Mouse (Mus musculus): ENCODE data around the gene Gm7534.
"Not testable (repeated sequence)": the region's sequence is repeated elsewhere in the genome, so short reads cannot be mapped to it uniquely, and the experiment has no call there.

Gm7534 gene

DNA sequence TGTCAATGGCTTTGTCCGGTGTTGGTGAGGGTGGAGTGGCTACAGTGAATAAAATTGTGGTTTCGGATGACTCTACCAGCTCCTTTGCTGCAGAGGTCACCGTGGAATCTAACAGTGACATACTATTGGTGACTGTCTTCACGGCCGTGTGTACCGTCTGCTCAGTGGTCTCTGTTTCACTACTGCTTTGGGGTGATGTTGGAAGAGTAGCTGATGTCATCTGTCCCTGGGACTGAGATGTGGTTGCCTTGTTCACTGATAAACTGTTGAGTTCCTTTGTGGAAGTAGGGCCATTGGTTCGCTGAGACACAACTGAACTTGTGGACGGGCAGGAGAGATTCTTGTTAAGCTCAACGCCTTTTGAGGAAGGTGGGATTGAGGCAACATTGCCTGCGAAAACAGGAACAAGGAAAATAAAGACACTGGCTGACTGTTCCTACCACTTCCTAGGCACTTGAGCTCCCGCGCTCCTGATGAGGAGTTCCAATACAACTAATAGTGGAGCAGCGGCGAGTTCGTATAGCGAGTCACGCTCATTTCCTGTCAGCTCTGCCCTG is 614 bp upstream of the Gm7534 start:
- no peak for DNase-seq (ENCODE audit: low spot score in 2 of 2)

- DNase-seq (ENCODE audit: low spot score in 2 of 2), result no peak
These were observed 3.4 kb downstream of the Gm7534 start for GRCm38 (mm10) chr4:134199371-134199770.

GRCm38 (mm10) chr4:134186268-134186667 is 16.5 kb downstream of the Gm7534 start:
- no peak for DNase-seq (ENCODE audit: low spot score in 2 of 2)

DNA sequence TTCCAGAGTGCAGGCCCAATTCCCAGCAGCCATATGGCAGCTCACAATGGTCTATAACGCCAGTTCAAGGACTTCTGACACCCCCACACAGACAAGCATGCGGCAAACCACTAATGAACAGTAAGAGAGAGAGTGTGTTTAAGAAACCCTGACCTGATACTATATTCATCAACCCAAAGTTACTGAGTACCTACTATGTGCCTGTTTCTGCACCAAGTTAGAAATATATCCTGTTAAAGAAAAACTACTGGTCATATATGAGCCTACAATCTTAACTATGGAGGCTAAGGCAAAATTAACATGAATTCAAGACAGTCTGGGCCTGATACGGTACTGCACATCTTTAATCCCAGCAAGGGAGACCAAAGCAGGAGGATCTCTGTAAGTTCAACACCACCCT is 17.2 kb downstream of the Gm7534 start:
- no peak for DNase-seq (ENCODE audit: low spot score in 2 of 2)

GRCm38 (mm10) chr4:134183711-134184110 is 19.1 kb downstream of the Gm7534 start:
- DNase-seq (ENCODE audit: low spot score in 2 of 2), result no peak

GRCm38 (mm10) chr4:134181825-134182224 is 21.0 kb downstream of the Gm7534 start:
- peak; percentile 26 to 52 for DNase-seq (ENCODE audit: low spot score in 2 of 2)

DNA sequence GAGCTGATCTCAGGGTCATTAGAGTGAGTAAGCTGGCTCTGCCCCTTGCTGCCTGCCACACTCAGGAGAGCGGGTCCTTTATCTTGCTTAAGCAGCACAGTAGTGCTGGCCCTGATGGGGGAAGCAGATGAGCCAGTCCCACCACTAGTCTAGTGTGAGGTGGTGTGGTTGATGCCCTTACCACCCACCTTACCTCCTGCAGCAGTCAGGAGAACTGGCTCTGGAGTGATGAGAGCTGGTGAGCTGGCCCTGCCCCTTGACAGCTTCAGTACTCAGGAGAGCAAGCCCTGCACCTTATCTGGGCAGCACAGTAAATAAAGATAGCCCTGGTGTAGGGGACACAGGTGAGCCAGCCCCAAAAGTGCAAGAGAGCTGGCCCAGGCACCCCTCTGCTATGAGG is 21.7 kb downstream of the Gm7534 start:
- DNase-seq (ENCODE audit: low spot score in 2 of 2), result peak in 1 of 2 experiments; percentile 38

DNA sequence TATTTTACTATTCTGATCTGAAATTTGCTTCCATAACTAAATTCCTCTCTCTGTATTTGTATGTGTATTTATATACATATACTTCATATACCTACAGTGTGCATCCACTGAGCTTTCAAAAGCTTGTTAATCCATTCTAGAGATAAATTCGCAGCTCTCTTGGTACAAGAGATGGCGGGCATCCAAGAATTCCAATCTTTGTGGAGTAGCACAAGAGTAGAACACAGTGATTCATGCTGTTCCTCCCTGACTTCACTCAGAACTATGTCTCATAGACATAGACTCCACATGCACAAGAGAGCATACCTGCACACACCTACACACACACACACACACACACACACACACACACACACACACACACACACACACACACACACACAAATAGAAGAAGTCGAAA is 30.4 kb downstream of the Gm7534 start:
- no peak for DNase-seq (ENCODE audit: low spot score in 2 of 2)

DNA sequence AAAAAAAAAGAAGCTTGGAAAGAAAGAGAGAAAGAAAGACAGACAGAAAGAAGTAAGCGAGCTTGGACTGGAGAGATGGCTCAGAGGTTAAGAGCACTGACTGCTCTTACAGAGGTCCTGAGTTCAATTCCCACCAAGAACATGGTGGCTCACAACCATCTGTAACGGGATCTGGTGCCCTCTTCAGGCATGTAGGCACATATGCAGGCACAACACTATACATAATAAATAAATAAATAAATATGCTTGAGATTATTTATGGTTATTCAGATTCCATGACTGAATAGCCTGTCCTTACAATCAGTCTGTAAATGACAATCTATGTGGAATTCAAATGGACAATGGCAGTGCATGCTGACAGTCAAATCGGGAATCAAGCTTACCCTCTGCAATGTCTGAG is 35.9 kb downstream of the Gm7534 start:
- no peak for DNase-seq (ENCODE audit: low spot score in 2 of 2)

- no peak for DNase-seq (ENCODE audit: low spot score in 2 of 2)
These were observed 37.0 kb downstream of the Gm7534 start for GRCm38 (mm10) chr4:134165548-134166465.

GRCm38 (mm10) chr4:134165024-134165423 is 37.8 kb downstream of the Gm7534 start:
- no peak for DNase-seq (ENCODE audit: low spot score in 2 of 2)

DNA sequence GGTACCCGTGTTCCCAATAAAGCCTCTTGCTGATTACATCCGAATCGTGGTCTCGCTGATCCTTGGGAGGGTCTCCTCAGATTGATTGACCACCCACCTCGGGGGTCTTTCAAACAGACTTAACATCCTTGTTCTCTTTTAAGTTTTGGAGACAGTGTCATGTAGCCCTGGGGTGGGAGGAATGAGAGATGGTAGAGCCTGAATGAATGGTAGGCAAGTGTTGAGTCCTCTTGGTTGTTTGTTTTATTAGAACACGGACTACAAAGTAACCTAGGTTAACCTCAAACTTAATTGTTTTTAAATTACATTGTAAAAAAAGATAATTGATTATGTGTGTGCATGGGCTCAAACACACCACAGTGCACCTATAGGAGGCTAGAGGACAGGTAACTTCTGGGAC is 38.2 kb downstream of the Gm7534 start:
- DNase-seq (ENCODE audit: low spot score in 2 of 2), result no peak

DNA sequence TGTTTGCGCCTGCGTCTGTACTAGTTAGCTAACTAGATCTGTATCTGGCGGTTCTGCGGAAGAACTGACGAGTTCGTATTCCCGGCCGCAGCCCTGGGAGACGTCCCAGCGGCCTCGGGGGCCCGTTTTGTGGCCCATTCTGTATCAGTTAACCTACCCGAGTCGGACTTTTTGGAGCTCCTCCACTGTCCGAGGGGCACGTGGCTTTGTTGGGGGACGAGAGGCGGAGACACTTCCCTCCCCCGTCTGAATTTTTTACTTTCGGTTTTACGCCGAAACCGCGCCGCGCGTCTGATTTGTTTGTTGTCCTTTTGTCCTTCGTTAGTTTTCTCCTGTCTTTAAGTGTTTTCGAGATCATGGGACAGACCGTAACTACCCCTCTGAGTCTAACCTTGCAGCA is 42.7 kb downstream of the Gm7534 start:
- peak; percentile 26 to 48 for DNase-seq (ENCODE audit: low spot score in 2 of 2)

DNA sequence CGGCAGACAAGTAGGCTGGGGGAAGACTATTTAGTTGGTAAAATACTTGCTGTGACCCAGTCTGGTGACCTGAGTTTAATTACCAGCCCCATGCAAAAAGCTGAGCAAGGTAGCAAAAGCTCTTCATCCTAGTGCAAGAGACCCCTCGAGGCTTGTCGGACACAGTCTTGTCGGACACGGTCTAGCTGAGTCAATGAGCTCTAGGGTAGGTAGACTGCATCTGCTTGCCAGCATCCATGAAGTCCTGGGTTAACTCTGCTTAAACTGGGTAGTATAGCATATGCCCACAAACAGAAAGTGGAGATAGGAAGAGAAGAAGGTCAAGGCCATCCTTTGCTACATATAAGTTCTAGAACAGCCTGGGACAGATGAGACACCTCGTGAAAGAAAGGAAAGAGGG is 44.0 kb downstream of the Gm7534 start:
- DNase-seq (ENCODE audit: low spot score in 2 of 2), result no peak

DNA sequence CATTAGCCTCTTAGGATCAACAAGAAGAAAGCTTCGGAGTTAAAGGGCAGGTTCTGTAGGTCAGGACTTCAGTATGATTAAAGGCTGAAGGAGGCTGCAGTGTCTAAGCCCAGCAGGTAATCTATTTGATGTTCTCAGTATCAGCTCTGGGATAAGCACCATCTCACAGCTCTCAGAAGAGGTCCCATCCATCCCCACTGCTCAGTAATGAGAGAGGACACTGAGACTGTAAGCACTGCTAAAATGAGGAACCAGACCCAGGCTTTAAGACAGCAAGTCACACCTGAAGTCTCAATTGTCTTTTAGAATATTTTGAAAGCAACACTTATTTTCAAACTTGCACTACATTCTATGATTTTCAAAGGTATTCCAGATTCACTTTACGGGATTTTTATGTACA is 45.2 kb downstream of the Gm7534 start:
- peak in 1 of 2 experiments; percentile 36 for DNase-seq (ENCODE audit: low spot score in 2 of 2)

DNA sequence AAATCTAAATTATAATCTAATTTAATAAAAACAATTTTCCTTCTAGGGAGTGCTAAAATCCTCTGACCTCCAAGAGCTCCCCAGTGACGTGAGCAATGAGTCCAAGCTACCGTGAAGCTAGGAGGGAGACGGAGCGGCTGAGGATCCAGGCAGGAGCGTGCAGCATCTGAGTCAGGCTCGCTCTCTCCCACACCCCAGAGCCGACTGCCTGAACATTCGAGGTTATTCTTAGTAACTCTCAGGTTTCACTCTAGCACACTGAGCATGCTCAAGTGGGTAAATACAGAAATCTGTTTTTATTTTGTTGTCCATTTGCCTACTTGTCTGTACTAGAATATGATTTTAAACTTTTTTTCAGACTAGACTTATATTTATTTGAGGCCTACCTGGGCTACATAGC is 46.1 kb downstream of the Gm7534 start:
- DNase-seq (ENCODE audit: low spot score in 2 of 2), result no peak

DNA sequence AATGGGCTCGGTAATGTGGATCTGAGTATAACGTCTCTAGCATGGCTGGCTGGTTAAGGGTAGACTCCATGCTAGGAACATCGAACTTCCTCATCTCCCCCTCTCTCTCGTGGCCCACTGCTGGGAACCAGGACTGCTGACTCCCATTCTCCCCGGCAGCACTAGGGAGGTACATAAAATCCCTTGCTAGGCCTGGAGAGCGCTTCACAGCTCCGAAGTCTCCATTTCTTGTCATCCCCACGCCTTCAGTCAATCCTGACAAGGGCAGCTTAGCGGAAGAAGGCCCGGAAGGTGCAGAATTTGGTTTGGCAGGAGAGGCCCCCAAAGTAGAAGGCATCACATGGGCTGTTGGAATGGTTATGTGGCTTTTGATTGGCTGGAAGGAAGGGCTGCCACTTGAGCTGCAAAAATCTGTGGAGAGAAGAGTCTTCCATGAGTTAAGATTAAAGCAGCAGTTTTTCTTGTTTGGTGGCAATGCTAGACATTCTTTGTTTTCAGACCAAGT is 46.8 kb downstream of the Gm7534 start:
- DNase-seq (ENCODE audit: low spot score in 2 of 2), result no peak

DNA sequence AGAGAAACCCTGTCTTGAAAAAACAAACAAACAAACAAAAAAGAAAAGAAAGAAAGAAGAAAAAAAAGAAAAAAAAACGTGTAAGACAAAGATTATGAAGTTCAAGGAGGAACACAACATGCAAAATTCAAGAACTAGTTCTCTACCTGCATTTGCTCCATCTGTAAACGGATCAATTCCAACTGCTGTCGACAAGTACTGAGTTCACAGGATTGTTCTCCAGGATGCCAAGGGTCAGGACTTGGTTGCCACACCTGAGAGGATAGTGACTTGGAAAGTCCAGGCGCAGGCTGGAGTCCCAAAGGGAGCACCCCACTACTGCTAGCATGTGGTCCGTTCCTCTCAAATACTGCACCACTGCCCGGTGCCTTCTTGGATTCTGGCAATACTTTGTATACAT is 47.3 kb downstream of the Gm7534 start:
- DNase-seq (ENCODE audit: low spot score in 2 of 2), result no peak

DNA sequence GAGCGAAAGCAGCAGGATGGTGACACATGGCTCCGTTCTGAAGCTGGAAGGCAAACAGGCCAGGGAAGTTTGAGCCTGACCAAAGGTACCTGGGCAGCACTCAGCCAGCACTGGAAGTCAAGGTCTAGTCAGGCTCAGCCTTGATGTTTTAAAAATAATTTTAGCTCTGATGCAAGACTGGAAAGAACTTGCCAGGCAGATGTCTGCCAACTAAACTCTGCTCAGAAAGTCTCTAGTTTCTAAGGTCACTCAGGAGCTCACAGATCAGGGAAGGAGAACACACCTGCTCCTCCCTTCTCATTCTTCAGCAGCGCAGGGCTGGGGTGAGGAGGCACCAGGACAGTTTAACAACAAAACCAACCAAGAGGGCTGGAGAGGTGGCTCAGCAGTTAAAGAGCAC is 48.5 kb downstream of the Gm7534 start:
- no peak for DNase-seq (ENCODE audit: low spot score in 2 of 2)

DNA sequence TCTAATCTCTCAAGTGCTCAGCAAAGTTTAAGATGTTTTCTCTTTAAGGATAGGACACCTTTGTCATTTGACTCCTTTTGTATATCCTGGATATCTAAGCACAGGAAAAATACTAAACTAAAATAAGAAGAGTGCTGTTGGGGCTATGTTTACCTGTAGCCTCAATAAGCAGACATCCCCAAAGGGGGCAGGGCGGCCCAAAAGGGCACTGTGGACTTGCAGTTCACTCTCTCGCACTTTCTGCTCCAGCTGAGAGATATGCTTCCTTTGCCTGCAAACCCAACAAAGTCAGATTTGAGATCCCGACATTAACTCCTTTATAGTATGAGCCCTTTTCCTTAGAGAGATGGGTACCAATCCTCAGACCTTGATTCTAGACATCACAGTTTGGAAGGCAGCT is 49.1 kb downstream of the Gm7534 start:
- no peak for DNase-seq (ENCODE audit: low spot score in 2 of 2)

DNA sequence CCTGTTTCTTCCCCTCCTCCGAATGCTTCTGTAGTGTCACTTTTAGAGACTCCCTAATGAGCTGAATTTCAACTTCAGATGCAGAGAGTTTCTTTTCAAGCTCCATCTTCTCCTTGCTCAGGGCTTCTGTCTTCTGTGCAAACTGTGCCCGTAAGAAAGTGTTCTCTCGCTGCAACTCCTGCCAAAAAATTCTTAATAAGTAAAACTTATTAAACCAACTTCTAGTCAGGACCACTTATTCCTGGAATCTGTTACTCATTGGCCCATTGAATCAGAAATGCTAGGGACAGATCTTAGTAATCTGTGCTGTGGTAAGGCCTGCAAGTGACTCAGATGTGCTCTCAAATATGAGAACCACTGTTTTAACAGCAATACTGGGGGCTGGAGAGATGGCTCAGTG is 50.7 kb downstream of the Gm7534 start:
- no peak for DNase-seq (ENCODE audit: low spot score in 2 of 2)

GRCm38 (mm10) chr4:134149389-134149788 is 53.4 kb downstream of the Gm7534 start:
- DNase-seq (ENCODE audit: low spot score in 2 of 2), result no peak

- DNase-seq (ENCODE audit: low spot score in 2 of 2), result not testable (repeated sequence)
These were observed 58.5 kb downstream of the Gm7534 start for GRCm38 (mm10) chr4:134144297-134144696.

All from spleen, postnatal 36 days (tissue).